Mouse (Mus musculus) monocyte, adult 2 months (primary cell): ENCODE results near the gene Fubp3.
A peak's percentile ranks its signal among the peaks of the same experiment; 100 is the strongest.
"Not testable (repeated sequence)": the region's sequence is repeated elsewhere in the genome, so short reads cannot be mapped to it uniquely, and the experiment has no call there.

ENCODE experiments used
- DNase-seq, 2 experiments: peaks; one replicate each; pipeline ENCODE4 v3.0.0; 2022; ENCODE audit warnings: low spot score in 2 of 2, low read depth in 1 of 2

Gene Fubp3

DNA sequence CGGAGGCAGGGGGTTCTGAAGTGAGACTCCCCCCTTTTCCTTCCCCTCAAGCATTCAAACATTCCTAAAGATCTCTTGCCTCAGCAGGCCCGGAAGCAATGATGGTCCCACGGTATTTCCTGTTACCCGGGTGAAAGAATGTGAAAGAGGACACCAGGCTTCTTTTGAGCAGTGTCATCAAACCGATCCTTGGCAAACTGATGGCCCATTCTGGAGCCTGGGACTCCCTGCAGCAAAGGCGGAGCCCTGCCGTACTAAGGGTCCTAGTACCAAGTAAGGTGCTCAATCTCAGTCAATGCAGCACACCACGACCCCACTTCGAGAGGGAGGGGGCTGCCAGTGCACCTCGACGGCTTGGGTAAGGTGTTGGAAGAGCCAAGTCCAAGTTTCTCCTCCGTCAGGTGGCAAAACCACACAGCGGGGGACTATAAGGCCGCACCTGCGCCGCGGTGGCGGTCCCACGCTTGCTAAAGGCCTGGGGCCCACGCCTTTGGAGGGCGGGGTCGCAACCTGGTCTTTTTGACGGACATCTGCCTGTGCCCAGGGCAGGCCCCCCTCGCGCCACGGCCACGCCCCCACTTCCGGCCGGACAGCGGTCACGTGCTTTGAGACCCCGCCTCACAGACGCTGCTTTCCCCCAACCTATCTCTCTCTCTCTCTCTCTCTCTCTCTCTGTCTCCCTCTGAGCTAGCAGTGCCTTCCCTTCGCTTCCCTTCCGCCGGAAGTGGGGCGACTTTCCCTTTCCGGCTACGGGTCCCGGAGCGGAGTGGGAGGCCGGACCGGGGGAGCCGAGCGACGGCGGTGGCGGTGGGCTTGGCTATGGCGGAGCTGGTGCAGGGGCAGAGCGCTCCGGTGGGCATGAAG, at the start of gene Fubp3:
Gene Fubp3 (plus strand): TSS at position 601 of the 864 bp plus-strand sequence.
- DNase-seq: peak; percentile 11 to 17

GRCm38 (mm10) chr2:31524641-31525040, 47.8 kb upstream of the Fubp3 start:
- DNase-seq: no peak

GRCm38 (mm10) chr2:31525778-31526177, 46.7 kb upstream of the Fubp3 start:
- no peak for DNase-seq

GRCm38 (mm10) chr2:31530201-31530600, 42.2 kb upstream of the Fubp3 start:
- no peak for DNase-seq

GRCm38 (mm10) chr2:31537054-31537453, 35.4 kb upstream of the Fubp3 start:
- no peak for DNase-seq

DNA sequence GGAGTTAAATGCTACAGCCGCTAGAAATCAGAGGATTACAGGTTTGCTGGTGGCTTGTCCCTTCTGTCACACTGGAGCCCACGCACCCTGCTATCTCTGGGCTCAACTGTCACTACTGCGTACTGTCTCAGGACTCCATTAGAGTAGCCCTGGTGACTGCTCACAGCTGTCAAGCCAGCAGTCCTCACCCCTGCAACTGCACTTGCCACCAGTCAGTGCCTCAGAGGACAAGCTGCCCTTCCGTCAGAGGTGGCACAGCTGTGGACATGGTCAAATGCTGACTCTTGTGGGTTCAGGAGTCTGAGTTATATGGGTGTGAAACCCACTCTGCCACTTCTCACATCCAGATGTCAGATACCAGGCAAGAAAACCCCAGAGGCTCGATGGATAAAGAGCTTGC, 33.7 kb upstream of the Fubp3 start:
- no peak for DNase-seq

DNA sequence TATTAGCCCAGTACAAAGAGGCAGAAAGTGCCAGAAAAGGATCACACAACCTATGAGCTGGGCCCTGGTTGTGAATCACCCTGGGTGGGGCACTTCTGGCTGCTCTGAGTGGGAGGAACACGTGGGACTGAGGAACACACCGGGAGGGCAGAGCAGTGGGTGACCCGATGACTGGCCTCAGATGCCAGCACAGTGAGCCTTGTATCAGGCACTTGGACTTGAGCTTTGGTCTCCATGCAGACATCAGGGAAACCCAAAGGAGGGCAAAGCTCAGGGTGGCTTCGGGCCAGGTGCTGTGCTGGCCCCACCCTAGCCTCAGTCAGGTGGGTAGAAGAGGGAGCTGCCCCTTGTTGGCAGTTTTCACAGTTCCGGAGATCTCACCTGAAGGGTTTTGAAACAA, 30.9 kb upstream of the Fubp3 start:
- no peak for DNase-seq

GRCm38 (mm10) chr2:31547726-31548125, 24.7 kb upstream of the Fubp3 start:
- DNase-seq: no peak

- no peak for DNase-seq
These were observed 21.9 kb upstream of the Fubp3 start for GRCm38 (mm10) chr2:31550503-31550902.

- not testable (repeated sequence) for DNase-seq
These were observed 21.1 kb upstream of the Fubp3 start for GRCm38 (mm10) chr2:31551351-31551750.

DNA sequence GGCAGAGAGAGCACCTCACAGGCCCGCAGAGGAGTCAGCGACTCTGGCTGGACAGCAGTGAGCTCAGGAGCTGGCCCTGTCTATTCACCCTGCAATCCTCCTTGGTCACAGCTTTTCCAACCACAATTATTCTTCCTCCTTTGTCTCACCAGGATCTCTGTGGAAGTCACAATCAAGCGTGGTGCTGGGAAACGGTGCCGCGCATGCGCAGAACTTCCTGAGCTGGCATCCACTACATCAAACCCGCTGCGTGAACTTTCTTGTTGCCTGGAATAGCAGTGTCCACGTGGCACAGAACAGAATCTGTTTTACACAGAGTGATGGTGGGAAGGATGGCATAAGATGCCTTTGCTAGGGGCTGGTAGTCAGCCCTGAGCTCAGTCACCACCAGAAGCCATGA, 20.5 kb upstream of the Fubp3 start:
- DNase-seq: no peak

- DNase-seq: no peak
These were observed 17.8 kb upstream of the Fubp3 start for GRCm38 (mm10) chr2:31554619-31555018.

- no peak for DNase-seq
These were observed 624 bp downstream of the Fubp3 start for GRCm38 (mm10) chr2:31572915-31573635.

GRCm38 (mm10) chr2:31581617-31582016, 9.2 kb downstream of the Fubp3 start:
- no peak for DNase-seq

- no peak for DNase-seq
These were observed 19.5 kb downstream of the Fubp3 start for GRCm38 (mm10) chr2:31591799-31592484.

DNA sequence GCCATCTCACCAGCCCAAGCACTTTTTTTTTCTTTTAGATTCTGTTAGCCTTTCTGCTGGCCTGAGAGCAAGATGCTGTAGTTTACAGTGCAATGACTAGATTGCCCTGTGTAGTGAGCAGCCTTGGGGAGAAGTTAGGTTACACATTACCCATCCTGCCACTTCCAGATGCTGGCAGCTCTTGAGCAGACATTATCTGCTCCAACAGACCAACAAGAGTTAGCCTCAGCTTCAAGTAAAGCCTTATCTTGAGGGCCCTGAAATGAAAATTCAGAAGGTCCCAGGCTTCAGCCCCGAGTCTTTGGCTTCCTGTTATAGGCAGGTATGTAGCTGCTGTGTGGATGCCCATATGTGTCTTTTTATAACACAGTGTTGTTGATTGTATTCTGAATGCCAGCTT, 35.1 kb downstream of the Fubp3 start:
- DNase-seq: no peak

- no peak for DNase-seq
These were observed 37.4 kb downstream of the Fubp3 start for GRCm38 (mm10) chr2:31609859-31610261.

DNA sequence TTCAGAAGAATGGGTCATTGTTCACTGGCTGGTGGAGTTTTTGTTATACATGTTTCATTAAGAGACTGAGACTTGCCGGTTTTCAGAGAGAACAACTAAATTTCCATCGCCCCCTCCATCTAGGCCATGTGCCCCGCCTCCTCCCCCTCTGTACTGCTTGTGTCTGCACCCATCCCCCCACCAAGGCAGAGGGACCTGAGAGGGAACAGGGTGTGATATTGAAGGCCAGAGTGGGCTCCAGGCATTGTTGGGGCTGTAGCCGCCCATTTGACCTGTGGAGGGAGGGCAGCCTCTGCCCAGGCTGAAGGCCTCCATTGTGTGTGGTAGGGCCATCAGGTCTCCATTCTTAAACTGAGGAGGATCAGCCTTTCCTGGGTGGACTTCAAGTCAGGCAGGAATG, 38.5 kb downstream of the Fubp3 start:
- DNase-seq: no peak

- DNase-seq: no peak
These were observed 38.9 kb downstream of the Fubp3 start for GRCm38 (mm10) chr2:31611400-31611799.

DNA sequence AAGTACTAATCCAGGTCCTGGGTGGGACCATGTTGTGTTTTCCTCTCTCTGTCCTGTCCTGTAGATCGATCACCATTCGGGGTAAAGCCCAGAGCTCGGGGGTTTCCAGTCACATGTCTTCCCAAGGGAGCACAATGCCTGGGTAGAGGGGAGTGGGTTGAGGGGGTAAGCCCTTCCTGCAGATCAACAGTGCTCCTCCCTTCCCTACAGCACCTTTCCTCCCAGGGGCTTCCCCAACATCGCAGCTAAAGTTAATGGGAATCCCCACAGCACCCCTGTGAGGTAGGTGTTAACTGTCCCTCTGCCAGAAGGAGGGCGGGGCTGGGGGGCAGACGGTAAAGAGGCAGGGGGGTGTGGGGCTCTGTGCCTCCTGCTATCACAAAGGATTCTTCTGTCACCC, 40.2 kb downstream of the Fubp3 start:
- DNase-seq: no peak

- DNase-seq: no peak
These were observed 41.3 kb downstream of the Fubp3 start for GRCm38 (mm10) chr2:31613781-31614180.
